Mouse (Mus musculus) spleen, postnatal 10 days (tissue): ENCODE results near the gene Slx4.
"Not testable (repeated sequence)": the region's sequence is repeated elsewhere in the genome, so short reads cannot be mapped to it uniquely, and the experiment has no call there.

Source experiments
- DNase-seq, 2 experiments: peaks; one replicate each; pipeline ENCODE4 v3.0.0; 2021 to 2022; ENCODE audit warnings: low spot score in 2 of 2

Gene Slx4

DNA sequence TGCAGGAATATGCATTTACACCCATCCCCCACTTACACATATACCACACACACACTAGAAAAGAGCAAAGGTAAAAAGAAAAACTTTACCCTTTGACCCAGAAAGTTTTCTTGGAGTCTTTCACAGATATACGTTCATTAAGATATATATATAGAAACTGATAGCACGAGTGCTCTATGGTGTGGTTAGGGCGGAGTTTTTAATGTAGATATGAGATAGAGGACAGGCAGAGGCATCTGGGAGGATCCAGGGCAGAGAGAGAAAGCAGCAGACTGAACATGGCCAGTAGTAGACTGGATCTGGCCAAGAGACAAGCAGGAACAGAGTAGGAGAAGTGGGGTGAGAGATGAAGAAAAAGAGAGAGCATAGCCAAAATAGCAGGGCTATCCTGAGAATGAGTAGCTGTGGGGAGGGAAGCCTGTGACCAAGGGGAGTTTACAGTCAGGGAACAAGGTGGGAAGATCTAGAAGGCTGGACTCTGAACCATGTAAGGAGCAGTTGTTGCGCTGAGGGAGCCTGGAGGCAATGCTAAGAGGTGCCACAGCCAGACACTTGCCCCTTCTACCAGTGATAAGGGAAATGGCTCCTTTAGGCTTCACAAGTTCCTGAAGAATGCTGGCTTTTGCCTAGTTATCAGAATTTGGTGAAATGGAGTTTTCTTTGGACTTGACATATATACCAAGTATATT is 9.5 kb upstream of the Slx4 start:
- DNase-seq: no peak

DNA sequence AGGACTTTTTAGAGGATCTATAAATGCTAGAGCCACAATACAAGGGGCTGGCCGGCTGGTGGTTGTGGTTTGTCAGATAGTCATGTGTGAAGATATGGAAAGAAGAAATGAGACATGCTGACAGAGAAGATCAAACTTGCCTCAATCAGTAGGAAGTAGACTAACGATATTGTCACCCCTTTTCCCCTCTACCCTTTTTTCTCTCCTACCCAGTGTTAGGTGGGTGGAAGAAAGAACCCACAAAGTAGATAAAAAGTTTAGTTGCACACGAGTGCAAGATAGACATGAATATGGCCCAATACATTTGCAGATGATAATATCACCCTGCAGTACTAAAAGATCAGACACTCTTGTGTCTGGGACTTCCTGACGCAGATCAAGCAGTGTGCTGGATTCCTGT is 15.2 kb downstream of the Slx4 start:
- no peak for DNase-seq

DNA sequence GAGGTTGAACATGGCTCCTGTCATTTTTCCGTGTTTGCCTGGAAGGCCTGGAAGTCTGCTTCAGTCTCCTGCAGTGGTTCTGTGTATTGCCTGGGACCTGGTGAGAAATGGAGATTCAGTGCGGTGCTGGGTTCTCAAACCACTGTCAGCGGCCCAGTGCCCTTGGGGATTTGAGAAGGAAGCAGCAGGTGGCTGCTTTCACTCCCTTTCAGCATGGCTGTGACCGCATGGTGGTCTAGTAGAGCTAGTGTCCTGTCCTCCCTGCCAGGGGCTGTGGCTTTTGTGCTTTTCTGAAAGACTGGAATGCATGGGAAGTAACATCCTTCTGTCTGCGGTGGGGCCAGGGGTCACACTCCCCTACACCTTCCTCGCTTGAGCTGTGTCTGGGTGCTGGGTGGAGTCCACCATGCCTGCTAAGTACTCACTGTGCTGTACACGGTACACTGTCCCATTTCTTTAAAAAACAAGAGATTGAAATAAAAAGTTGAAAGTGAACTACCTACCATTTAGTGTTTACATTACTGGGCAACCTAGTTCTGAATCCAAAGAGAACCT is 20.3 kb downstream of the Slx4 start:
- DNase-seq: peak in 1 of 2 experiments; percentile 62

DNA sequence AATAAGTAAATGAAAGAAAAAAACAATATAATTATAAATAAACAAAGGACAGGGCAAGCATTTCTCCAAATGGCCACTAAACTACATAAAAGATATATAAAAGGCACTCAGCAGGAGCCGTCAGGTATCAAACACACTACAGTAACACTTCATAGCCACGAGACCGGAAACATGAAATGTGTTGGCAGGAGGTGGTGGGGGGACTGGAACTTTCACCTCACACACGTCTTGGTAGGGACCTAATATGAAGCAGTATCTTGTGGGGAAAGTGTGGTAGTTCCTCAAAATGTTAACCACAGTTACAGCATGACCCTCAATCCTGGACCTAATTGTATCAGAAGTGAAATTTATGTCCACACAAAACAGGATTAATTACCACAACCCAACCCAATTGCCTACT is 21.4 kb downstream of the Slx4 start:
- no peak for DNase-seq

DNA sequence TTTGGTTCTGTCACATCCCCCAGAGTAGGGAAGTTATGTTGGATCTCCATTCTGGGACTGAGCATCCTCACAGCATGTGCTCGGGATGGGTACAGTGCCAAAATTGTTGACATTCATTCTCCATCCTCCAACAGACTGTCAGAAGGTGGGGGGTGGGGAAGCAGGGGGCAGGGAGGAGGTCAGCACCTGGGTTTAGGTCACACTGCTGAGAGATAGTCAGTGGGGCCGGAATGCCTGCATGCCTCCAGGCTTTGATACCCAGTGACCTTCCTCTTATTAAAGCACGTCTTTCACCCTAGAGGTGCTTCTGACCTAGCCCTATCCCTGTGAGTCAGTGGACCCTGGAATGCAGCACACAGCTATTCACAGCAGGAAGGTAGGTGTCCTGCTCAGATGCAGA is 26.9 kb downstream of the Slx4 start:
- DNase-seq: no peak

DNA sequence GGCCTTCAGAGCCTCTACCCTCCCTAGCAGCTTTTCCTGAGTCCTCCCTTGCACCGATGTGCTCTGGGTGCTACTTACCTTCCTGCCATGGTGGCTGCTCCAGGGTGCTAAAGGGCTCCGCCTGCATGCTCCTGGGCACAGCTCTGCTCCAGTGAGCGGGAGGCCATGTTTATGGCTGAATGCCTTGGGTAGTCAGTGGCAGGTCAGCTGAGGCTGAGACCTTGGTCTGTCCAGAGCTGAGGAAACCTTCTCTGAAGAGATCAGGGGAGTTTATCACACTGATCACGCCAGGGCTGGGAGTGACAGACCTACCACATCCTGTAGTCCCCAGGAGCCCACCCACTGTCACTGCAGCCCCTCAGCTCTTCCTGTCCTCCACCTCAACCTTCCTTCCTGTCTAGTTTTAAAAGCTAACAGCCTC is 27.3 kb downstream of the Slx4 start, which contains the start of gene Nlrc3:
TSS of gene Nlrc3 (minus strand) at position 382 of the 421 bp plus-strand sequence.
- DNase-seq: peak in 1 of 2 experiments; percentile 35

DNA sequence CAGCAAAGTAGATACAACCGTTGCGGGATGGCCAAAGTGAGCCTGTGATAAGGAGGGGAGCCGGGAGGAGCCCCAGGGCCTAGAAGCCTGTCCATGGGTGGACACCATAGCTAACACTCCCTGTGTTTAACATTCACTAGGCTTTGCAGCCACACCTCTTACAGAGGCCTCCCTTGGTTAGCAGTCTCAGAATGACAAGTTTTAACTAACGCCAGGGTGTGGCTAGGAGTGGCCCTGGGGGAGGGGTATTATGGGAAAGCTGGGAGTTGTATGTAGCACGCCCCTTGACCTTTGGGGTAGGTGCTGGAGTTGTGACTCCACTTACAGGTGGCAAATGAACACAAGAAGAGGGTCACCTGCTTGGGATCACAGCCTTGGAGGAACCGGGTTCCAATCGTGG is 27.9 kb downstream of the Slx4 start:
- DNase-seq: no peak

DNA sequence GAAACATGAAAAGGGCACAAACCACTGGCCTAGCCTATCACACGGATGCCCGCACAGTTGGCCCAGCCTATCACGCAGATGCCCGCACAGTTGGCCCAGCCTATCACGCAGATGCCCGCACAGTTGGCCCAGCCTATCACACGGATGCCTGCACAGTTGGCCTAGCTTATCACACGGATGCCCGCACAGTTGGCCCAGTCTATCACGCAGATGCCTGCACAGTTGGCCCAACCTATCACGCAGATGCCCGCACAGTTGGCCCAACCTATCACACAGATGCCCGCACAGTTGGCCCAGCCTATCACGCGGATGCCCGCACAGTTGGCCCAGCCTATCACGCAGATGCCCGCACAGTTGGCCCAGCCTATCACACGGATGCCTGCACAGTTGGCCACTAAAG is 29.1 kb downstream of the Slx4 start:
- not testable (repeated sequence) for DNase-seq

DNA sequence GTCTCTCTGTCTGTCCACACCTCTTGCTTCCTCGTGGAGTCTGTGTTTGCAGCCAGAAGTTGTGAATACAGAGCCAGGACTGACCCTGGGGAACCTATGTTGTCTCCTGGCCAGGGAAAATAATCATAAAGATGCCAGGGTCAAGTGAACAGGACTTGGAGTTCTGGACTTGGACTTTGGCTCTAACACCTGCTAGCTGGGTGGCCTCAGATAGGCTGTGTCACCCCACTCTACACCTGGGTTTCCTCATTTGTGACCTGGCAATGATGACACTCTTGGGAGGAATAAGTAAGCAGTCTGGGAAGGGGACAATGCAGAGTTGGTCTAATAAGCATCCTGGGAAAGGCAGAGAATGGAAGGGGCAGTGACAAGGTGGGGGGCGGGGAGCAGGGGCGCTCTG is 38.0 kb downstream of the Slx4 start:
- DNase-seq: no peak

DNA sequence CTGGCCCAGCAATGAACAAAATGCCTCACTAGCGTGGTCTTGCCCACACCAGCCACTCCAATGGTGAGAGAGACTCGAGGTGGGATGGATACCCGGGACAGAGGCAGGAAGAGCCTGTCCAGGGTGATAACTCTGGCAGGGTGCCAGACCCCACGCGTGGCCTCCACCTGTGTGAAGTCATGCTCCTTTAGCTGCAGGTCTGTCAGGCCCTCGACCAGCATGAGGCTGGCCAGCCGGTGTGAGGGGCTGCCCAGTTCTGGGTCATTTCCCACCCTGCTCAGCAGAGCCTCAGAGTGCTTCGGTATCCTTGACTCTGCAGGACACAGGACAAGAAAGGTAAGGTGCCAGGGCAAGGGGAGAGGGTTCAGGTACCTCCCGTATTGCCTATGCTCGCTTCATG is 38.6 kb downstream of the Slx4 start:
- DNase-seq: no peak

DNA sequence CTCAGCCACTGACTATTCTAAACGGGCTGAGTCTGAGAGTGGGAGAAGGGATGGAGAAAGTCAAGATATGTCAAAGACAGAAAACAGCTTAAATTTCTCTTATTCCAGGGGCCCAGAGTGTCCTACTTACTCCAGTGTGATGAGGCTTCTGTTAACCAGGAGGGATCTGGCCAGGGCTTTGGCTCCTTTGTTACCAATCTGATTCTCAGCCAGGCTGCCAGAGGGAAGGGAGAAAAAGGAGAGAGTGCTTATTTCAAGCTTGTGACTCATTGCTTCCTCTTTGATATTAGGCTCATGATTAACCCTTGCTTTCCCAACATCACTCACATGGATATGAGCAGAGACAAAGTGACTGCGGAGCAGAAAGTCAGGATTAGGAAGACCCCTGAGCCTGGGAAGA is 44.3 kb downstream of the Slx4 start:
- no peak for DNase-seq

DNA sequence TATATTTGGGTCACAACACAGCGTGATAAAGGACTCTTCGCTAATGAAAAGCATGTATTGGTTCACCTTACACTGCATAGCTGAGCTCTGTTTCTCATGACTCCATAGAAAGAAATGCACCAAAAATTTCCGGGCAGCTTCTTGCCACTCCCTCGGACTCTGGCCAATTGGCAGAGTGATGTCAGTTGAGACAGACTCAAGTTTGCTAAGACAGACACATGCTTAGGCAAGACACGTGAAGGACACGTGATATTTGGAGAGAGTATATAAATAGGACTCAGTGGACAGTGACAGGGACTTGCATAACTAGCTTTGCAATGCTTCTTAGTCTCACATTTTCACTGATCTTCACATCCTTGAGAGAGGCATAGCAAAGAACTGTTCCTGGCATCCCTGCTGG is 47.2 kb downstream of the Slx4 start:
- no peak for DNase-seq

DNA sequence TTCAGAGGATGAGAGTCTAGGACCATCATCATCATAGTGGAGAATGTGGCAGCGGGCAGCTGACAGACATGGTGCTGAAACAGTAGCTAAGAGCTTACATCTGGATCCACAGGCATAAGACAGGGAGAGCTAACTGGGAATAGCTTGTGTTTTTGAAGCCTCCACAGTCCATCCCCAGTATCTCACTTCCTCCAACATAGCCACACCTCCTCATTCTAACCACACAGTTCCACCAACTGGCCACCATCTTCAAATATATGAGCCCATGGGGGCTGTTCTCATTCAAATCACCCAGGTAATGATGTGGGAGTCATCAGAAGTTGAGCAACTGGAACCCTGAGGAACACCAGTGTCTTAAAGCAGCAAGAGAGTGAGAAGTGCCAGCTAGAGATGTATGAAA is 52.4 kb downstream of the Slx4 start:
- no peak for DNase-seq

DNA sequence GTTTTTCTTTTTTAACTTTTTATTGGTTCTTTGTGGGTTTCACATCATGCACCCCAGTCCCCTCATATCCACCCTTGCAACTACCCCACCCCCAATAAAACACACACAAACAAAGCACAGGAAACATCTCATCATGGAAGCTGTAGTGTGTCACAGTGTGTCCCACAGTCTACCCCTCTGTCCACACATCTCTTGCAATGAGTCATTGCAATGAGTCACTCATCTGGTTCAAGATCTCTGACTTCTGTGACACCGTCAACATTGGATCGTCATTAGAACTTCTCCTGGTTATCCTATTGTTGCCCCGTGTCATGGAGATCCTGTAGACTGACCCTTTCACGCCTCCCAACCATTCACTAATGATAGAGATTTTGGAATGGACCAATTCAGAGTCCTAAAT is 68.9 kb downstream of the Slx4 start:
- no peak for DNase-seq

DNA sequence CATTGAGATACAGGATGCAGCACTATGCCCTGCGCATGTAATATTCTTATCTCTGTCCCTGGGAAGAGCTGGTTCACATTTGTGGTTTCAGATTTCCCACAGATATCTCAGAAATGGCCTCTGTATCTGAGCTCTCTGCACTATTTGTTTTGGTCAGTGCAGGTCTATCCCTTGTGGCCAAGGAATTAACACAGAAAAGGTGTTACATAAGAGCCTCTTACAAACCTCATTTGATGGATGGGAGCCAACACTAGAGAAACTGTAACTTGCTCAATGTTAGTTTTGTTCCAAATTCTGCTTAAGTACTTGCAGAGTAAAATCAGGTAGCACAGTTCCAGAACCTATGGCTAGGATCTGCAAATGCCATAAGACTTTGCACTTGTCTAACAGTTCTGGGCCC is 69.5 kb downstream of the Slx4 start:
- no peak for DNase-seq

DNA sequence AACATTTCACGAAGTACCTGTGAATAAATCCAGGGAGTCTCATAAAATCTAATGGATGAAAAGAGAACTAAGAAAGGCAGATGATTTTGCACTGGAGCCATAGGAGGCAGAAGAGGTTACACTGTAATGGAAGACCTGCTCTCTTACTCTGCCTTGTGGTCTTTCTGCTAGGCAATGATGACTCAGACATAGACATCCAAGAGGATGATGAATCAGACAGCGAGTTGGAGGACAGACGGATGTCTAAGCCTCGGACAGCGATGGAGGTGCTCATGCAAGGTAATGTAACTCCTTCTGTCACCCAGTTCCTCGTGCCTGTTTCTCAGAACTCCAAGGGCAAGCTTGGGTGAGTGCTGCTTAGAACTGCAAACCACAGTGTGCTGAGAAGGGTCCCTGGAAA is 70.0 kb downstream of the Slx4 start:
- DNase-seq: no peak

DNA sequence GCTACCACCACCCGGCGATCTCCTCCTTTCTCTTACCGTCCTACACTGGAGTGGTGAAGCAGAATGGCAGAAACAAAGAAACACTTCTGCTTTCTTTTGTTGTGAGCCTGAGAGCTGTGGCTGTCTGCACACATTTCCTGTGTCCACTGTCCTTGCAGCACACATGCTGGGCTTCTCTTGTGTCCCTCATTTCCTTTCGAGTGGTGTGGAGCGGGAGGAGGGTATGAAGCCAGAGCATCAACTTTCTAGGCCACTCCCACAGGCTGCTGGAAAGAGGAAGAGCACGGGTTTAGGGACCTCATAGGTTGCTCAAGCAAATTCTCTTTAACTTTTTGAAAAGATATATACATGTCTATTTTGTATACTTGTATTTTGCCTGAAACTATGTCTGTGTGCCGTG is 74.4 kb downstream of the Slx4 start:
- no peak for DNase-seq
